Mouse (Mus musculus): ENCODE results near the gene Tgm6. TPM values are rescaled to one million over a fixed set of nuclear protein-coding genes. Genes with fewer than 3 reads are reported as not detected.

The Tgm6 gene
- polyA plus RNA-seq (2012; rRNA removed) (0.02 TPM in 1 of 2 replicates, not detected in the other), polyA plus RNA-seq (2014; fragmentation: Nextera tagmentation; extraction: Ambion mirVana) (not detected in 2 replicates)

GRCm38 (mm10) chr2:130112116-130112515, at the start of gene Tgm6:
Gene Tgm6, plus strand, starts transcription at chr2:130112416.
- TF ChIP-seq CTCF (IDR thresholded peaks at IDR 0.05; ENCODE audit: low read depth), result no peak
- TF ChIP-seq EP300 (IDR thresholded peaks at IDR 0.05; ENCODE audit: low read depth), result no peak
- no peak for ATAC-seq (ENCODE audit: insufficient read depth)
- Histone ChIP-seq H3K27me3 (ENCODE audit: control insufficient read depth, insufficient read depth, low read length) (no peaks in the 10 kb centered on the region), H3K9ac (replicated peaks) (no peak within 1 kb of the TSS), H3K27ac (no peak within 1 kb of the TSS), H3K36me3 (replicated peaks; ENCODE audit: control insufficient read depth, insufficient read depth, low read depth) (no peaks in the 10 kb centered on the region), H3K4me3 (ENCODE audit: insufficient read depth in 1 of 2, low read depth in 2 of 2, low read length in 2 of 2) (no peak within 1 kb of the TSS), H3K9me3 (ENCODE audit: control insufficient read depth, low read length) (no peaks in the 10 kb centered on the region), H3K4me1 (replicated peaks; ENCODE audit: control insufficient read depth in 2 of 2, insufficient read depth in 2 of 2, low read length in 1 of 2) (no peaks in the 10 kb centered on the region), H3K4me2 (ENCODE audit: low read depth) (no peak within 1 kb of the TSS)
- no peak for DNase-seq (ENCODE audit: low read depth in 3 of 3, low spot score in 3 of 3)
- WGBS (ENCODE audit: insufficient replicate concordance), result 47% methylated on average over 4 of the region's 4 CpGs

- ATAC-seq (ENCODE audit: insufficient read depth), result no peak
- no peak for DNase-seq (ENCODE audit: low read depth in 3 of 3, low spot score in 3 of 3)
- WGBS (ENCODE audit: insufficient replicate concordance), result 13% methylated on average over 3 of the region's 3 CpGs
- Histone ChIP-seq H3K27ac (no peak overlapping the region), H3K27me3 (ENCODE audit: control insufficient read depth, insufficient read depth, low read length) (no peaks in the 10 kb centered on the region), H3K36me3 (replicated peaks; ENCODE audit: control insufficient read depth, insufficient read depth, low read depth) (no peaks in the 10 kb centered on the region), H3K9me3 (ENCODE audit: control insufficient read depth, low read length) (no peaks in the 10 kb centered on the region), H3K4me2 (ENCODE audit: low read depth) (no peak overlapping the region), H3K4me1 (replicated peaks; ENCODE audit: control insufficient read depth in 2 of 2, insufficient read depth in 2 of 2, low read length in 1 of 2) (no peaks in the 10 kb centered on the region), H3K4me3 (ENCODE audit: insufficient read depth in 1 of 2, low read depth in 2 of 2, low read length in 2 of 2) (no peak overlapping the region), H3K9ac (replicated peaks) (no peak overlapping the region)
- TF ChIP-seq EP300 (IDR thresholded peaks at IDR 0.05; ENCODE audit: low read depth) (no peak), CTCF (IDR thresholded peaks at IDR 0.05; ENCODE audit: low read depth) (peak; percentile 50)
Observed at GRCm38 (mm10) chr2:130068228-130068627, 44.0 kb upstream of the Tgm6 start.

- no peak overlapping the region for H3K4me3 ChIP-seq (ENCODE audit: insufficient read depth in 1 of 2, low read depth in 2 of 2, low read length in 2 of 2)
- ATAC-seq (ENCODE audit: insufficient read depth), result no peak
- no peak overlapping the region for H3K27ac ChIP-seq
- H3K36me3 ChIP-seq (replicated peaks; ENCODE audit: control insufficient read depth, insufficient read depth, low read depth), result no peaks in the 10 kb centered on the region
- 55% methylated on average over 2 of the region's 2 CpGs for WGBS (ENCODE audit: insufficient replicate concordance)
- H3K4me1 ChIP-seq (replicated peaks; ENCODE audit: control insufficient read depth in 2 of 2, insufficient read depth in 2 of 2, low read length in 1 of 2), result no peaks in the 10 kb centered on the region
- H3K9me3 ChIP-seq (ENCODE audit: control insufficient read depth, low read length), result no peaks in the 10 kb centered on the region
- no peaks in the 10 kb centered on the region for H3K27me3 ChIP-seq (ENCODE audit: control insufficient read depth, insufficient read depth, low read length)
- TF ChIP-seq EP300 (IDR thresholded peaks at IDR 0.05; ENCODE audit: low read depth), result no peak
- H3K9ac ChIP-seq (replicated peaks), result no peak overlapping the region
- H3K4me2 ChIP-seq (ENCODE audit: low read depth), result no peak overlapping the region
- no peak for DNase-seq (ENCODE audit: low read depth in 3 of 3, low spot score in 3 of 3)
Observed at GRCm38 (mm10) chr2:130070396-130070795, 41.8 kb upstream of the Tgm6 start.

- Histone ChIP-seq H3K4me3 (ENCODE audit: insufficient read depth in 1 of 2, low read depth in 2 of 2, low read length in 2 of 2) (no peak overlapping the region), H3K4me1 (replicated peaks; ENCODE audit: control insufficient read depth in 2 of 2, insufficient read depth in 2 of 2, low read length in 1 of 2) (no peaks in the 10 kb centered on the region), H3K9me3 (ENCODE audit: control insufficient read depth, low read length) (no peaks in the 10 kb centered on the region), H3K4me2 (ENCODE audit: low read depth) (no peak overlapping the region), H3K27me3 (ENCODE audit: control insufficient read depth, insufficient read depth, low read length) (no peaks in the 10 kb centered on the region), H3K9ac (replicated peaks) (no peak overlapping the region), H3K36me3 (replicated peaks; ENCODE audit: control insufficient read depth, insufficient read depth, low read depth) (no peaks in the 10 kb centered on the region), H3K27ac (no peak overlapping the region)
- TF ChIP-seq EP300 (IDR thresholded peaks at IDR 0.05; ENCODE audit: low read depth), result no peak
- ATAC-seq (ENCODE audit: insufficient read depth) (no peak), DNase-seq (ENCODE audit: low read depth in 3 of 3, low spot score in 3 of 3) (no peak)
- WGBS (ENCODE audit: insufficient replicate concordance), result 55% methylated on average over 4 of the region's 4 CpGs
Observed at GRCm38 (mm10) chr2:130112804-130113203, 588 bp downstream of the Tgm6 start.

GRCm38 (mm10) chr2:130113379-130113778, 1.2 kb downstream of the Tgm6 start:
- Histone ChIP-seq H3K4me1 (replicated peaks; ENCODE audit: control insufficient read depth in 2 of 2, insufficient read depth in 2 of 2, low read length in 1 of 2) (no peaks in the 10 kb centered on the region), H3K36me3 (replicated peaks; ENCODE audit: control insufficient read depth, insufficient read depth, low read depth) (no peaks in the 10 kb centered on the region), H3K4me2 (ENCODE audit: low read depth) (no peak overlapping the region), H3K27ac (no peak overlapping the region), H3K9me3 (ENCODE audit: control insufficient read depth, low read length) (no peaks in the 10 kb centered on the region), H3K4me3 (ENCODE audit: insufficient read depth in 1 of 2, low read depth in 2 of 2, low read length in 2 of 2) (no peak overlapping the region), H3K27me3 (ENCODE audit: control insufficient read depth, insufficient read depth, low read length) (no peaks in the 10 kb centered on the region), H3K9ac (replicated peaks) (no peak overlapping the region)
- DNase-seq (ENCODE audit: low read depth in 3 of 3, low spot score in 3 of 3), result no peak
- no peak for TF ChIP-seq EP300 (IDR thresholded peaks at IDR 0.05; ENCODE audit: low read depth)
- TF ChIP-seq CTCF (IDR thresholded peaks at IDR 0.05; ENCODE audit: low read depth), result no peak
- no peak for ATAC-seq (ENCODE audit: insufficient read depth)
- WGBS (ENCODE audit: insufficient replicate concordance), result 30% methylated on average over 3 of the region's 3 CpGs

Measured in liver, embryonic 14.5 days (tissue).